Mouse (Mus musculus): ENCODE results near the gene Lbp. TPM values are rescaled to one million over a fixed set of nuclear protein-coding genes. Genes with fewer than 3 reads are reported as not detected.

Gene Lbp
- total RNA-seq, 2 experiments from 2014 or later: 3.4 to 4.5 TPM

- peak; percentile 75 to 83 for DNase-seq (ENCODE audit: low spot score in 2 of 2)
- intact Hi-C loops (cut with DNase I): loop anchor here (10.0 kb wide), 1 partner anchor 265 kb away; no protein-coding TSS in a partner anchor
Measured at GRCm38 (mm10) chr2:158379354-158380078, 73.2 kb downstream of the Lbp start.

Other genes with a start within 250 kb of the Lbp start
- 1 to 10 TPM; 7.1 to 8.3 TPM for gene Tgm2, start 160.1 kb upstream of the Lbp start, total RNA-seq (2021)
- 1 to 10 TPM; 3.8 to 4.8 TPM for gene D630003M21Rik, start 77.3 kb upstream of the Lbp start, total RNA-seq (2021)
- not detected for gene Bpi, start 48.4 kb upstream of the Lbp start, total RNA-seq (2021)
- gene Snhg11, start 69.1 kb downstream of the Lbp start, total RNA-seq (2021): 100 to 1,000 TPM; 568 to 604 TPM
- 10 to 100 TPM; 93.1 to 93.2 TPM for gene Ralgapb, start 103.4 kb downstream of the Lbp start, total RNA-seq (2021)
- not detected for gene Adig, start 196.1 kb downstream of the Lbp start, total RNA-seq (2021)
- gene Arhgap40, start 206.3 kb downstream of the Lbp start, total RNA-seq (2021): not detected

Measured in left cerebral cortex, postnatal 14 days (tissue).